Mouse (Mus musculus) brain, embryonic 14.5 days (tissue): ENCODE measurements around the gene Nxnl1.

ENCODE experiments used
- CTCF ChIP-seq: fragments of 200-500 bp; IDR thresholded peaks from 2 replicates; pipeline ENCODE4 v1.5.1; 2012; ENCODE audit warnings: inconsistent platforms, mild to moderate bottlenecking, moderate library complexity, borderline replicate concordance; ENCODE audit not compliant: insufficient read depth, insufficient read length; ENCODE audit errors: extremely low read depth
- POLR2A ChIP-seq: fragments of 200-500 bp; IDR thresholded peaks from 2 replicates; pipeline ENCODE4 v1.6.1; 2012; ENCODE audit warnings: mild to moderate bottlenecking, inconsistent platforms, borderline replicate concordance; ENCODE audit not compliant: poor library complexity, insufficient read depth, insufficient read length, severe bottlenecking; ENCODE audit errors: extremely low read depth

DNA sequence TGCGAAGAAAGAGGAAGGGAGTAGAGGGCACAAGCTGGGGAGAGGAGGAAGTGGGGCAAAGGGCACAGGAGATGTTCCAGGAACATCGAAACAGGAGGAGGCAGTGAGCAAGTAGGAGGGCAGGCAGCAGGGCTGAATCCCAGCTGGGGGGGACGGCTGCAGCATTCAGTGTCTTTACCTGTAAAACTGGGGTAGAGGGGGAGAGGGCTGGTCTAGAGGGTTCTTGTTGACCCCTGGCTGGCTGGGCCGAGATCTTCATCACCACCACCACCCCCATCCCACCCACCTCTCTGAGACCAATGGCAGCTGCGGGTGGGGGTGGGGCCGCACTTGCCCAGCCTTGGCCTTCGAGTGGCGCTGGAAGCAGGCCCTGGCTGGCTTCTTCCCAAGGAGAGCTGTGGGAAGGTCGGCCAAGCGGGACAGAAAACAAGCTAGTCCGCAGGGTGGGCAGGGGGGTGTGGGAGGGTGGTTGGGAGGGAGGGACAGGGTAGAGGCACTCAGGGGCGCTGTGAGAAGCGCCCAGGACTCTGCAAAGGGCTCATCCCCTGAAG lies 2.1 kb upstream of the Nxnl1 start, which contains the start of gene Slc27a1:
- TF ChIP-seq CTCF (no peak), POLR2A (no peak)
